Mouse (Mus musculus) heart, embryonic 16.5 days (tissue): Measurements from ENCODE around the gene 1700003E16Rik. TPM values are rescaled to one million over a fixed set of nuclear protein-coding genes. Genes with fewer than 3 reads are reported as not detected.
"Not testable (repeated sequence)": the region's sequence is repeated elsewhere in the genome, so short reads cannot be mapped to it uniquely, and the experiment has no call there.

ENCODE experiments used
- ATAC-seq: fragments of 200-750 bp; cut with Nextera tagmentation; replicated peaks from 2 replicates; pipeline ENCODE4 v1.8.0; 2017; ENCODE audit warnings: moderate number of reproducible peaks; ENCODE audit not compliant: insufficient read depth, low FRiP score; ENCODE audit errors: extremely low read depth
- H3K27ac ChIP-seq: fragments of 300-500 bp; sonication (generic); 2 replicates; pipeline ENCODE4 v1.5.1; 2014; ENCODE audit warnings: mild to moderate bottlenecking, low read length, control low read depth, moderate library complexity
- H3K27me3 ChIP-seq: fragments of 300-500 bp; sonication (generic); 2 replicates; pipeline ENCODE4 v1.6.1; 2014; ENCODE audit warnings: low read length, mixed read lengths; ENCODE audit not compliant: control insufficient read depth, insufficient read depth
- H3K36me3 ChIP-seq: fragments of 300-500 bp; sonication (generic); 2 replicates; pipeline ENCODE4 v1.6.1; 2014; ENCODE audit not compliant: control insufficient read depth, insufficient read depth
- H3K4me1 ChIP-seq: fragments of 300-500 bp; sonication (generic); 2 replicates; pipeline ENCODE4 v1.6.1; 2014; ENCODE audit warnings: low read length, mixed read lengths; ENCODE audit not compliant: control insufficient read depth, insufficient read depth
- H3K4me2 ChIP-seq: fragments of 300-500 bp; sonication (generic); 2 replicates; pipeline ENCODE4 v1.6.1; 2014; ENCODE audit warnings: low read depth, mild to moderate bottlenecking, control low read depth, low read length
- H3K4me3 ChIP-seq: fragments of 300-500 bp; sonication (generic); 2 replicates; pipeline ENCODE4 v1.5.1; 2014; ENCODE audit warnings: mild to moderate bottlenecking, control low read depth, low read length
- H3K9ac ChIP-seq: fragments of 300-500 bp; sonication (generic); 2 replicates; pipeline ENCODE4 v1.6.1; 2014; ENCODE audit warnings: low read length, control low read depth
- H3K9me3 ChIP-seq: fragments of 300-500 bp; sonication (generic); replicated peaks from 2 replicates; pipeline ENCODE4 v1.6.1; 2016; ENCODE audit warnings: low read length; ENCODE audit not compliant: control insufficient read depth
- WGBS: fragments of 180-500 bp; shearing (Covaris S2); extraction: QIAGEN DNeasy Blood & Tissue Kit; methylation state at CpG from one replicate; pipeline ENCODE4 v1.1.7; 2014; 5-methylcytosine and 5-hydroxymethylcytosine counted together
- polyA plus RNA-seq: library from polyadenylated mRNA; unstranded; fragments of >200 nt; fragmentation: Nextera tagmentation; extraction: Ambion mirVana; gene quantifications from 2 replicates; pipeline ENCODE4 v1.2.1, GENCODE M21; 2015

Gene 1700003E16Rik
- polyA plus RNA-seq, 1 experiment from 2014 or later: 1.5 TPM

DNA sequence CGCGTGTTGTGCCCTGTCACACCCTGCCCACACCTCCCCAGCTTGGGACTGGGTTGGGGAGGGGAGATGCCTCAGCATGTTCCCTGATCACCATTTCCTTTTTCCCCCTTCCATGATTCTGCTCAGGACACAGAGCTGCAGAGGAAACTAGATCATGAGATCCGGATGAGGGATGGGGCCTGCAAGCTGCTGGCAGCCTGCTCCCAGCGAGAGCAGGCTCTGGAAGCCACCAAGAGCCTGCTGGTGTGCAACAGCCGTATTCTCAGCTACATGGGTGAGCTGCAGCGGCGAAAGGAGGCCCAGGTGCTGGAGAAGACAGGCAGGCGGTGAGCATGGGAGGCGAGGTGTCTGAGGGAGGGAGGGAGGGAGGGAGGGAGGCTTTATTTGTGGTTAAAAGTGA, 10.4 kb upstream of the 1700003E16Rik start:
- H3K4me2 ChIP-seq: peak overlapping the region; percentile 3; the same call in 1 of the 2 replicates

GRCm38 (mm10) chr6:83147280-83147679, 8.9 kb upstream of the 1700003E16Rik start:
- Histone ChIP-seq H3K4me3 (no peak overlapping the region), H3K4me2 (no peak overlapping the region), H3K9ac (no peak overlapping the region), H3K36me3 (peaks cover 10% of the 10 kb centered on the region), H3K27ac (no peak overlapping the region), H3K9me3 (no peaks in the 10 kb centered on the region), H3K4me1 (peaks cover 4% of the 10 kb centered on the region), H3K27me3 (no peaks in the 10 kb centered on the region)
- ATAC-seq: no peak
- whole genome bisulfite sequencing: 62% methylated on average over 7 of the region's 7 CpGs

More for the DNA sequence above, 10.4 kb upstream of the 1700003E16Rik start:
- no peak for ATAC-seq
- H3K27me3 ChIP-seq: no peaks in the 10 kb centered on the region
- peaks cover 10% of the 10 kb centered on the region for H3K36me3 ChIP-seq
- no peak overlapping the region for H3K9ac ChIP-seq
- H3K4me1 ChIP-seq: peaks cover 12% of the 10 kb centered on the region
- WGBS: 61% methylated on average over 9 of the region's 9 CpGs
- peak overlapping the region; percentile 66 for H3K27ac ChIP-seq
- no peaks in the 10 kb centered on the region for H3K9me3 ChIP-seq
- no peak overlapping the region for H3K4me3 ChIP-seq

GRCm38 (mm10) chr6:83151721-83152120, 4.5 kb upstream of the 1700003E16Rik start:
- Histone ChIP-seq H3K9me3 (no peaks in the 10 kb centered on the region), H3K36me3 (peaks cover 16% of the 10 kb centered on the region), H3K27me3 (no peaks in the 10 kb centered on the region), H3K4me1 (peaks cover 7% of the 10 kb centered on the region), H3K4me2 (no peak overlapping the region), H3K27ac (no peak overlapping the region), H3K9ac (no peak overlapping the region), H3K4me3 (no peak overlapping the region)
- no peak for ATAC-seq
- WGBS: 38% methylated on average over 8 of the region's 8 CpGs

- 86% methylated on average over 12 of the region's 12 CpGs for WGBS
- Histone ChIP-seq H3K27ac (no peak overlapping the region), H3K4me3 (no peak overlapping the region), H3K27me3 (no peaks in the 10 kb centered on the region), H3K9me3 (no peaks in the 10 kb centered on the region), H3K36me3 (peaks cover 14% of the 10 kb centered on the region), H3K4me2 (no peak overlapping the region), H3K9ac (no peak overlapping the region), H3K4me1 (peaks cover 7% of the 10 kb centered on the region)
- no peak for ATAC-seq
Measured at GRCm38 (mm10) chr6:83153038-83153437, 3.2 kb upstream of the 1700003E16Rik start.

DNA sequence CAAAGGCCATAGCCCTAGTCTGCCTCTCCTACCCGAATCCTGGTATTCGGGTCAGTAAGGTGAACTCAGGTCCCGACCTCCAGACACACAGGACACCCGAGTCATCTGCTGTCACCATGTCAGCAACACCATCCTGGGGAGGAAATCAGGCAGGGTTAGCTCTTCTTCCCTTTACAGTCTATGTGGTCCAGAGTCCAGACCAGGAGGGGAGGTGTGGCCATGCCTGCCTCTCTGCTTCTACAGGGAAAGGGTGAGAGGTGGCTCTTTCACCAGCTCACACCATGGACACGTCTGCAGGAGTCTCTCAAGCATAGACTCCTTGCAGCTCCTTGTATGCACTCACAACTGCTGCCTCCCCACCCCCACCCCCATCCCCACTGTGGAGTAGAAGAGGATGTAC, 2.7 kb upstream of the 1700003E16Rik start:
- Histone ChIP-seq H3K9me3 (no peaks in the 10 kb centered on the region), H3K4me3 (no peak overlapping the region), H3K4me1 (peaks cover 7% of the 10 kb centered on the region), H3K36me3 (peaks cover 13% of the 10 kb centered on the region), H3K27ac (no peak overlapping the region), H3K4me2 (no peak overlapping the region), H3K27me3 (no peaks in the 10 kb centered on the region), H3K9ac (no peak overlapping the region)
- WGBS: 67% methylated on average over 5 of the region's 5 CpGs
- no peak for ATAC-seq

DNA sequence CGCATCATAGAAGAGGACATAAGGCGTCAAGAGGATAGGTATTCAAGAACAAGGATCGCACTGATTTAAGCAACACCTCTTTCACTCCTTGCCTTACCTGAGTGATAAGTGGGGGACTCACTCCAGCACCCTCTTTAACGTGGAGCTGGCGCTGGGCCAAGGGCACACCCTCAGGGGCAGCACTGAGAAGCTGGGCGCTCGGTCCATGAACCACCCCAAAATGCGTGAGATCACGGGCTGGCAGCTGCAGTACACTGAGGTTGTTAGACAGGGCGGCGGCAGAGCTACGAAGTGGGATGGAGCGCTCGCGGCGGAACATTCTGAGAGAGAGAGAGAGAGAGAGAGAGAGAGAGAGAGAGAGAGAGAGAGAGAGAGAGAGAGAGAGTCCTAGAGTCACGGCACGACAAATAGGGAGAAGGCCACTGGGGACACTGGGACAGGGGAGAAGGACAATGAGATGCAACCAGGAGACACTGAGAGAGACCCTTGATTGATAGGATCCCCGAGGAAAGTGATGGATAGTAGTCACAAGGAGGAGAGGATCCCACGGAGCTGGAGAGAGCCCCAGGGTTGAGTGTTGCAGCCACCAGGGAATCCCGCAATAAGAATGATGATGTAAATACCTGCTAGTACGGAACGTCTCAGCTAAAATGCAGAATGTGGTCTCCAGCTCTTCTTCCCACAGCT, 509 bp upstream of the 1700003E16Rik start:
- Histone ChIP-seq H3K4me2 (peak overlapping the region; percentile 92), H3K4me1 (peaks cover 7% of the 10 kb centered on the region), H3K27ac (no peak overlapping the region), H3K9ac (peak overlapping the region; percentile 68), H3K9me3 (no peaks in the 10 kb centered on the region), H3K36me3 (peaks cover 6% of the 10 kb centered on the region), H3K4me3 (peak overlapping the region; percentile 61), H3K27me3 (peaks cover 4% of the 10 kb centered on the region)
- 7% methylated on average over 23 of the region's 23 CpGs for WGBS
- ATAC-seq: peak; percentile 1; the same call in 1 of the 2 replicates

DNA sequence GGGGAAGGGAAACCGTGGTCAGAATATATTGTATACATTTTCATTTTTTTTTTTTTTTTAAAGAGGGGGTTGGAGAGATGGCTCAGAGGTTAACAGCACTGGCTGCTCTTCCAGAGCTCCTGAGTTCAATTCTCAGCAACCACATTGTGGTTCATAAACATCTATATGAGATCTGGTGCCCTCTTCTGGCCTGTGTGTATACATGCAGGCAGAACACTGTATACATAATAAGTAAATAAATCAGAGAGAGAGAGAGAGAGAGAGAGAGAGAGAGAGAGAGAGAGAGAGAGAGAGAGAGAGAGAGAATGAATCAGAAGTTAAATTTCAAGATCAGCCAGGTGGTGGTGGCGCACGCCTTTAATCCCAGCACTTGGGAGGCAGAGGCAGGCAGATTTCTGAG, 3.3 kb downstream of the 1700003E16Rik start:
- H3K9me3 ChIP-seq, H3K4me3 ChIP-seq, ATAC-seq, H3K9ac ChIP-seq, H3K27ac ChIP-seq, H3K4me2 ChIP-seq, H3K36me3 ChIP-seq: not testable (repeated sequence)
- Histone ChIP-seq H3K4me1 (peaks cover 18% of the 10 kb centered on the region), H3K27me3 (peaks cover 22% of the 10 kb centered on the region)
- 31% methylated on average over 3 of the region's 3 CpGs for WGBS

DNA sequence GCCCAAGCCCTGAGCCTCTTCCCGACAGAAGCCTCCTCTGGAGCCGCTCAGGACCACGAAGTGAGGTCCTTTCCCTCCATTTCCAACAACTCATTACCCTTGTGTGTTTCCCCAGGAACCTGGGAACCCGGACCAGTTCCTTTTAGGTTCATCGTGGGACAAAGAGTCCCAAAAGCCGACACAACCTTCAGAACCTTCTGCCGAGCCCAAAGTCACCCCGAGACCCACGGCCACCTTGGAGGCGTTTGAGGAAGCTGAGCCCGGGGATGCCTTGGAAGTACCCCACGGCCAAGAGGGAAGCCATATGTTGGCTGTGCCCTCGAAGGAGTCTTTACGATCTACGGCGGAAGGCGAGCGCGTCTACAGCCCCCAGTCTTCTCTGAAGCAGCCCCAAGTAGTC, 5.2 kb downstream of the 1700003E16Rik start:
- Histone ChIP-seq H3K4me2 (peak overlapping the region; percentile 85), H3K4me3 (peak overlapping the region; percentile 53), H3K9ac (peak overlapping the region; percentile 65), H3K27ac (no peak overlapping the region), H3K9me3 (no peaks in the 10 kb centered on the region), H3K36me3 (no peaks in the 10 kb centered on the region), H3K4me1 (peaks cover 18% of the 10 kb centered on the region), H3K27me3 (peaks cover 22% of the 10 kb centered on the region)
- no peak for ATAC-seq
- 9% methylated on average over 19 of the region's 19 CpGs for WGBS

DNA sequence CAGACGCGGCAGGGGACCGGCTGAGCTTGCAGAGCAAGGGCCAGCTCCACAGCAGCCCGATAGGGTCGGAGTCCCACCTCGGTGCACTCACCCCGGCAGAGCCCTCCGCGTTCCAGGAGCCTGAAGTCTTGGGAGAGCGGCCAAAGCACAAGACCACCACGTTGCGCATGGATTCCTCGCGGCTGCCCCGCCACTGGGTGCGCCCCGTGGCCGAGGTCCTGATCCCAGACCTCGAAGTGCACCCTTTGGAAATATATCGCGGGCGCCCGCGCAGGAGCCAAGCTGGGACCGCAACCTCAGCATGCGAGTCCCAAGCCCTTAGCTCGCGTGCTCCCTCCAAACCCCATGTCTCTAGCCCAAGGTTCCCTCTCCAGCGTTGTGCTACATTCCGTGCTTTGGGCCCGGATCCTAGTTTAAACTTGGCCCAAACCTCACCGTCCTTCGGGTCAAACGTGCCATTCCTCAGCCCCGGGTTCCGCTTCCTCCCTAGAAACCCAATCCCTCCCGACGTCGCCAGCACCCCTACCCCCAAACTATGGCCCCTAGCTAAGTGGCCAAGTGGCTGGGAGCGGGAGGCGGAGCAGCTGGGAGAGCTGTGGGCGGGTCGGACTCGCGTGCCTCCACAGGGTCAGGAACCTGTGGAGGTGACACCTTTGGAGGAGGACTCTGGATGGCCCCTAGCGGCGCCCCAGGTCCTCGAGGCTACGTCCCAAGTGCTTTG, 5.9 kb downstream of the 1700003E16Rik start:
- Histone ChIP-seq H3K4me1 (peaks cover 22% of the 10 kb centered on the region), H3K27me3 (peaks cover 22% of the 10 kb centered on the region), H3K27ac (no peak overlapping the region), H3K9me3 (no peaks in the 10 kb centered on the region), H3K4me2 (peak overlapping the region; percentile 85), H3K9ac (peak overlapping the region; percentile 65), H3K36me3 (no peaks in the 10 kb centered on the region), H3K4me3 (peak overlapping the region; percentile 53)
- ATAC-seq: no peak
- under 1% methylated on average over 49 of the region's 49 CpGs for WGBS
